Mouse (Mus musculus) intestine, embryonic 16.5 days (tissue): ENCODE data around the gene Mark1. TPM values are rescaled to one million over a fixed set of nuclear protein-coding genes. Genes with fewer than 3 reads are reported as not detected.

ENCODE experiments used
- ATAC-seq: fragments of 200-750 bp; cut with Nextera tagmentation; 2 replicates; pipeline ENCODE4 v1.8.0; 2017; ENCODE audit warnings: moderate TSS enrichment, moderate library complexity
- H3K27ac ChIP-seq: fragments of 300-500 bp; sonication (generic); 2 replicates; pipeline ENCODE4 v1.5.1; 2014; ENCODE audit warnings: mild to moderate bottlenecking, low read length
- H3K27me3 ChIP-seq: fragments of 300-500 bp; sonication (generic); replicated peaks from 2 replicates; pipeline ENCODE4 v1.6.1; 2014; ENCODE audit warnings: low read length, control low read depth, mixed read lengths; ENCODE audit not compliant: control insufficient read depth, insufficient read depth
- H3K36me3 ChIP-seq: fragments of 300-500 bp; sonication (generic); 2 replicates; pipeline ENCODE4 v1.6.1; 2014; ENCODE audit warnings: low read length, control low read depth; ENCODE audit not compliant: control insufficient read depth, insufficient read depth
- H3K4me1 ChIP-seq: fragments of 300-500 bp; sonication (generic); 2 replicates; pipeline ENCODE4 v1.6.1; 2014; ENCODE audit warnings: low read length, control low read depth, mixed read lengths; ENCODE audit not compliant: control insufficient read depth, insufficient read depth
- H3K4me2 ChIP-seq: fragments of 300-500 bp; sonication (generic); 2 replicates; pipeline ENCODE4 v1.6.1; 2014; ENCODE audit warnings: low read depth, low read length, control low read depth
- H3K4me3 ChIP-seq: fragments of 300-500 bp; sonication (generic); 2 replicates; pipeline ENCODE4 v1.5.1; 2014; ENCODE audit warnings: mild to moderate bottlenecking, low read length
- H3K9ac ChIP-seq: fragments of 300-500 bp; sonication (generic); 2 replicates; pipeline ENCODE4 v1.6.1; 2014; ENCODE audit warnings: low read depth, low read length
- H3K9me3 ChIP-seq: fragments of 300-500 bp; sonication (generic); 2 replicates; pipeline ENCODE4 v1.6.1; 2016; ENCODE audit warnings: low read length, control low read depth; ENCODE audit not compliant: control insufficient read depth
- WGBS: fragments of 180-500 bp; shearing (Covaris S2); extraction: QIAGEN DNeasy Blood & Tissue Kit; methylation state at CpG from one replicate; pipeline ENCODE4 v1.1.7; 2014; 5-methylcytosine and 5-hydroxymethylcytosine counted together
- polyA plus RNA-seq: library from polyadenylated mRNA; unstranded; fragments of >200 nt; fragmentation: Nextera tagmentation; extraction: Ambion mirVana; gene quantifications from 2 replicates; pipeline ENCODE4 v1.2.1, GENCODE M21; 2015

Mark1 gene
- polyA plus RNA-seq, 1 experiment from 2014 or later = 1.9 TPM

GRCm38 (mm10) chr1:184972214-184972776, 27.1 kb downstream of the Mark1 start:
- Histone ChIP-seq H3K4me1 (peaks cover 10% of the 10 kb centered on the region), H3K27me3 (no peaks in the 10 kb centered on the region), H3K9ac (no peak overlapping the region), H3K27ac (no peak overlapping the region), H3K9me3 (no peaks in the 10 kb centered on the region), H3K4me3 (no peak overlapping the region), H3K36me3 (no peaks in the 10 kb centered on the region), H3K4me2 (no peak overlapping the region)
- 61% methylated on average over 8 of the region's 8 CpGs for WGBS
- ATAC-seq = peak; percentile 42; the same call in 1 of the 2 replicates

- H3K4me2 ChIP-seq = no peak overlapping the region
- H3K4me1 ChIP-seq = peaks cover 10% of the 10 kb centered on the region
- no peak for ATAC-seq
- no peak overlapping the region for H3K9ac ChIP-seq
- no peak overlapping the region for H3K4me3 ChIP-seq
- no peaks in the 10 kb centered on the region for H3K9me3 ChIP-seq
- H3K36me3 ChIP-seq = no peaks in the 10 kb centered on the region
- no peaks in the 10 kb centered on the region for H3K27me3 ChIP-seq
- H3K27ac ChIP-seq = no peak overlapping the region
- WGBS = 81% methylated on average over 4 of the region's 4 CpGs
Measured at GRCm38 (mm10) chr1:184969374-184969773, 30.0 kb downstream of the Mark1 start.

- ATAC-seq = 0 out of 2 replicates have a peak, but pooled peaks have one; percentile 19
- Histone ChIP-seq H3K4me1 (peaks cover 7% of the 10 kb centered on the region; the same call in 1 of the 2 replicates), H3K36me3 (0 out of 2 replicates have a peak, but pooled peaks cover 2% of the 10 kb centered on the region), H3K27ac (no peak overlapping the region), H3K27me3 (no peaks in the 10 kb centered on the region), H3K9me3 (peaks cover 4% of the 10 kb centered on the region; the same call in 1 of the 2 replicates), H3K4me2 (no peak overlapping the region), H3K4me3 (no peak overlapping the region), H3K9ac (no peak overlapping the region)
- 51% methylated on average over 12 of the region's 12 CpGs for WGBS
Measured at GRCm38 (mm10) chr1:184965682-184966360, 33.5 kb downstream of the Mark1 start.

- Histone ChIP-seq H3K4me2 (peak overlapping the region; percentile 45), H3K4me1 (peaks cover 7% of the 10 kb centered on the region; the same call in 1 of the 2 replicates), H3K4me3 (peak overlapping the region; percentile 7; the same call in 1 of the 2 replicates), H3K27me3 (no peaks in the 10 kb centered on the region), H3K27ac (peak overlapping the region; percentile 79), H3K36me3 (0 out of 2 replicates have a peak, but pooled peaks cover 2% of the 10 kb centered on the region), H3K9me3 (peaks cover 6% of the 10 kb centered on the region; the same call in 1 of the 2 replicates), H3K9ac (peak overlapping the region; percentile 47; the same call in 1 of the 2 replicates)
- ATAC-seq = peak; percentile 90
- 49% methylated on average over 12 of the region's 12 CpGs for WGBS
Measured at GRCm38 (mm10) chr1:184963121-184963693, 36.2 kb downstream of the Mark1 start.

GRCm38 (mm10) chr1:184961853-184962252, 37.5 kb downstream of the Mark1 start:
- H3K9ac ChIP-seq = no peak overlapping the region
- WGBS = 80% methylated on average over 5 of the region's 5 CpGs
- no peak overlapping the region for H3K4me3 ChIP-seq
- peaks cover 7% of the 10 kb centered on the region; the same call in 1 of the 2 replicates for H3K4me1 ChIP-seq
- 0 out of 2 replicates have a peak, but pooled peaks cover 2% of the 10 kb centered on the region for H3K36me3 ChIP-seq
- no peak overlapping the region for H3K27ac ChIP-seq
- H3K4me2 ChIP-seq = no peak overlapping the region
- no peak for ATAC-seq
- peaks cover 6% of the 10 kb centered on the region; the same call in 1 of the 2 replicates for H3K9me3 ChIP-seq
- H3K27me3 ChIP-seq = no peaks in the 10 kb centered on the region

- peak overlapping the region; percentile 23; the same call in 1 of the 2 replicates for H3K4me3 ChIP-seq
- peaks cover 6% of the 10 kb centered on the region; the same call in 1 of the 2 replicates for H3K9me3 ChIP-seq
- peaks cover 7% of the 10 kb centered on the region; the same call in 1 of the 2 replicates for H3K4me1 ChIP-seq
- WGBS = 44% methylated on average over 9 of the region's 9 CpGs
- H3K36me3 ChIP-seq = 0 out of 2 replicates have a peak, but pooled peaks cover 2% of the 10 kb centered on the region
- 0 out of 2 replicates have a peak overlapping the region, but pooled peaks have one; percentile 36 for H3K9ac ChIP-seq
- H3K27me3 ChIP-seq = no peaks in the 10 kb centered on the region
- peak overlapping the region; percentile 20 for H3K4me2 ChIP-seq
- peak overlapping the region; percentile 13; the same call in 1 of the 2 replicates for H3K27ac ChIP-seq
- ATAC-seq = peak; percentile 47
Measured at GRCm38 (mm10) chr1:184958818-184959217, 40.6 kb downstream of the Mark1 start.

- H3K4me2 ChIP-seq = peak overlapping the region; percentile 20
- 52% methylated on average over 6 of the region's 6 CpGs for WGBS
- 0 out of 2 replicates have a peak overlapping the region, but pooled peaks have one; percentile 36 for H3K9ac ChIP-seq
- H3K27me3 ChIP-seq = no peaks in the 10 kb centered on the region
- no peak; the same call in 1 of the 2 replicates for ATAC-seq
- peak overlapping the region; percentile 13; the same call in 1 of the 2 replicates for H3K27ac ChIP-seq
- H3K4me1 ChIP-seq = peaks cover 4% of the 10 kb centered on the region; the same call in 1 of the 2 replicates
- peak overlapping the region; percentile 23; the same call in 1 of the 2 replicates for H3K4me3 ChIP-seq
- 0 out of 2 replicates have a peak, but pooled peaks cover 2% of the 10 kb centered on the region for H3K36me3 ChIP-seq
- H3K9me3 ChIP-seq = peaks cover 6% of the 10 kb centered on the region; the same call in 1 of the 2 replicates
Measured at GRCm38 (mm10) chr1:184958388-184958787, 41.0 kb downstream of the Mark1 start.

- Histone ChIP-seq H3K4me1 (peaks cover 8% of the 10 kb centered on the region; the same call in 1 of the 2 replicates), H3K4me2 (no peak overlapping the region), H3K9me3 (no peaks in the 10 kb centered on the region), H3K36me3 (no peaks in the 10 kb centered on the region), H3K27me3 (no peaks in the 10 kb centered on the region), H3K4me3 (no peak overlapping the region), H3K27ac (peak overlapping the region; percentile 58; the same call in 1 of the 2 replicates), H3K9ac (no peak overlapping the region)
- 42% methylated on average over 5 of the region's 5 CpGs for WGBS
- ATAC-seq = peak; percentile 94
Measured at GRCm38 (mm10) chr1:184951758-184952157, 47.6 kb downstream of the Mark1 start.

- Histone ChIP-seq H3K27ac (no peak overlapping the region), H3K27me3 (no peaks in the 10 kb centered on the region)
- WGBS = 85% methylated on average over 11 of the region's 11 CpGs
Measured at GRCm38 (mm10) chr1:184951057-184951456, 48.3 kb downstream of the Mark1 start.

More at GRCm38 (mm10) chr1:184951057-184951456, 48.3 kb downstream of the Mark1 start:
- ATAC-seq = no peak
- H3K9me3 ChIP-seq = no peaks in the 10 kb centered on the region
- H3K4me3 ChIP-seq = no peak overlapping the region
- no peak overlapping the region for H3K4me2 ChIP-seq
- H3K36me3 ChIP-seq = no peaks in the 10 kb centered on the region
- H3K4me1 ChIP-seq = peaks cover 8% of the 10 kb centered on the region; the same call in 1 of the 2 replicates
- H3K9ac ChIP-seq = no peak overlapping the region
